Mouse (Mus musculus) adrenal gland, postnatal 36 days (tissue): ENCODE measurements around the gene Gm20388. TPM values are rescaled to one million over a fixed set of nuclear protein-coding genes. Genes with fewer than 3 reads are reported as not detected.
A peak's percentile ranks its signal among the peaks of the same experiment; 100 is the strongest.
"Not testable (repeated sequence)": the region's sequence is repeated elsewhere in the genome, so short reads cannot be mapped to it uniquely, and the experiment has no call there.

ENCODE experiments used
- DNase-seq, 2 experiments: peaks; one replicate each; pipeline ENCODE4 v3.0.0; 2021; ENCODE audit warnings: mixed read lengths in 1 of 2
- total RNA-seq, 2 experiments: library from RNA; stranded (reverse); gene quantifications; 2 replicates each; pipeline ENCODE4 v1.2.3; 2021

Gene Gm20388
- total RNA-seq, 2 experiments from 2014 or later = 2.4 to 7.4 TPM

DNA sequence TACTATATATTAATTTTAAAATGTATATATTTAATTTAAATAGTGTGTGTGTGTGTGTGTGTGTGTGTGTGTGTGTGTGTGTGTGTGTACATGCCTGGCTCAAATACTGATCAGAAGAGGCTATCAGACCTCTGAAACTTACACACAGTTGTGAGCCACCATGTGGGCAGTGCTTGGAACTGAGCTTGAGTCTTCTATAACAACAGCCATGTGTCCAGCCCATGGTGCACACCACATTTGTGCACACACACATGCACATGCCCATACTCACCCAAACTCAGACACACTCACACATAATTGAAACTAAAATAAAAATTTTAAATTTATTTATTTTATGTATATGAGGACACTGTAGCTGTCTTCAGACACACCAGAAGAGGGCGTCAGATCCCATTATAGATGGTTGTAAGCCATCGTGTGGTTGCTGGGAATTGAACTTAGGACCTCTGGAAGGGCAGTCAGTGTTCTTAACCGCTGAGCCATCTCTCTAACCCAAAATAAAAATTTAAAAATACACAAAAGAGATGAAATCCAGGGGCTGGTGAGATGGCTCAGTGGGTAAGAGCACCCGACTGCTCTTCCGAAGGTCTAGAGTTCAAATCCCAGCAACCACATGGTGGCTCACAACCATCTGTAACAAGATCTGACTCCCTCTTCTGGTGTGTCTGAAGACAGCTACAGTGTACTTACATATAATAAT lies 3504.5 kb downstream of the Gm20388 start:
- DNase-seq = not testable (repeated sequence)

DNA sequence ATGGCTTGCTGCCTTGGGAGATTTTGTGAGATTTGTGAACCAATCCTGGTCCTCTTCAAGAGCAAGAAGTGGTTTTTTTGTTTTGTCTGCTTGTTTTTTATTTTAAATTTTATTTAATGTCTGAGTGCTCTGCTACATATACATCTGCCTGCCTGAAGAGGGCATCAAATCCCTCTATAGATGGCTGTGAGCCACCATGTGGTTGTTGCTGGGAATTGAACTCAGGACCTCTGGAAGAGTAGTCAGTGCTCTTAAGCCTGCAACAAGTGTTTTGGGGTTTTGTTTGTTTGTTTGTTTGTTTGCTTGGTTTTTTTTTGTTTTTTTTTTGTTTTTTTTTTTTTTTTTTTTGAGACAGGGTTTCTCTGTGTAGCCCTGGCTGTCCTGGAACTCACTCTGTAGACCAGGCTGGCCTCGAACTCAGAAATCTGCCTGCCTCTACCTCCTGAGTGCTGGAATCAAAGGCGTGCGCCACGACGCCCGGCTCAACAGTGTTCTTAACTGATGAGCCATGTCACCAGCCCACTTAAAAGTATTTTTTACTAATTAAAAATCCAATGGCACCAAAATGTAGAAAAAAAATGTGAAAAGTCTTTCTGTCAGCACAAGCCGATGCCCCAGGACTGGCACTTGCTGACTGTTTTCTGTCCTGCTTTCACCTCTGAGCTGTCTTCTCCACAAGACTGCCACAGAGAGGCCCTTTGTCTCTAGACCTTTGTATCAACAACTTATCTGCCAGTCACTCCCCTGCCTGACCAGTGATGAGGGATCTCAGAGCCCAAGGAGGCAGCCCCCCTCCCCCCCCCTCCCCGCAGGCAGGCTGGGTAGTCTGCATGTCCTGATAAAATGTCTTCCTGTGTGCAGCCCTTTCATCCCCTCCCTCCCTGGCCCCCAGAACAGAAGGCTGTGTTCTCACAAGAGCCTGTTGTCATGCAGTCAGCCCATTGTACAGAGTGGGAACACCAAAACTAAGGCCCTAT lies 3505.6 kb downstream of the Gm20388 start:
- no peak for DNase-seq

DNA sequence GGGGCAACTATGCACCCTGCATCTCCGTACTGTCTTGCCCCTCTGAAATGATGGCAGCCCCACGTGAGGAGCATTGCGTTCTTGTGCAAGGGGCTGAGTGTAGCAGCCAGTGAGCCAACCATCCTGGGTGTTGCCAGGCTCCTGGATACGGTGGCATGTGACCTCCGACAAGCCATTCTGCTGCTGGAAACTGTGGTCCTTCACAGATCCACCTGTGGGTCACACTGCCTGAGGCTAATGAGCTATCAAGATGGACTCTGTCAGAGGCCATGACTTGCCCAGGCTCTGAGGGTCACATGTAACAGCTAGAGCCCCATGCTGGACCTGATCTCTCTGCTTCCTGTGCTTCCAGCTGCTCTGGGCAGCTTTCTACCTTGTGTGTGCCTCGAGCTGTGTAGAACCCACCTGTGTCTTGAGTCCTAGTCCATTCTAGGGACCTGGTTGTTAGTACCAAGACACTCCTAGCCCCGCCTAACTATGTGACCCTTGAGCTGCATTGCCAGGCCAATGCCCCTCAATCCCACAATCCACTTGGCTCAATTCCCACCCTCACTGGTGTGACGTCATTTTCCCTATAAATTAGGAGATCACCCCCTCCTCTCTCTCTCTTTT lies 3506.4 kb downstream of the Gm20388 start:
- no peak for DNase-seq

DNA sequence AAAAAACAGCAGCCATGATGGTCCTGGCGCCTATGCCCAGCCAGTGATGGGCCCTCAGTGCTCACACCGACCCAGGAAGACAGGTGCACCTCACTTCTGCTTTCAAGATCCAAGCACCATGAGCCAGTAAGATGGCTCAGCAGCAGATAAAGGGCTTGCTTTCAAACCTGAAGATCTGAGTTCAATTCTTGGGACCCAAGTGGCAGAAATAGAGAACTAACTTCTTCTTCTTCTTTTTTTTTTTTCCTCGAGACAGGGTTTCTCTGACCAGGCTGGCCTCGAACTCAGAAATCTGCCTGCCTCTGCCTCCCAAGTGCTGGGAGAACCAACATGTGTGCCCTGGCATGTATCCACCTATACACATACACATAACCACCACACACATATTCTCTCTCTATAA lies 3509.1 kb downstream of the Gm20388 start:
- DNase-seq = no peak

DNA sequence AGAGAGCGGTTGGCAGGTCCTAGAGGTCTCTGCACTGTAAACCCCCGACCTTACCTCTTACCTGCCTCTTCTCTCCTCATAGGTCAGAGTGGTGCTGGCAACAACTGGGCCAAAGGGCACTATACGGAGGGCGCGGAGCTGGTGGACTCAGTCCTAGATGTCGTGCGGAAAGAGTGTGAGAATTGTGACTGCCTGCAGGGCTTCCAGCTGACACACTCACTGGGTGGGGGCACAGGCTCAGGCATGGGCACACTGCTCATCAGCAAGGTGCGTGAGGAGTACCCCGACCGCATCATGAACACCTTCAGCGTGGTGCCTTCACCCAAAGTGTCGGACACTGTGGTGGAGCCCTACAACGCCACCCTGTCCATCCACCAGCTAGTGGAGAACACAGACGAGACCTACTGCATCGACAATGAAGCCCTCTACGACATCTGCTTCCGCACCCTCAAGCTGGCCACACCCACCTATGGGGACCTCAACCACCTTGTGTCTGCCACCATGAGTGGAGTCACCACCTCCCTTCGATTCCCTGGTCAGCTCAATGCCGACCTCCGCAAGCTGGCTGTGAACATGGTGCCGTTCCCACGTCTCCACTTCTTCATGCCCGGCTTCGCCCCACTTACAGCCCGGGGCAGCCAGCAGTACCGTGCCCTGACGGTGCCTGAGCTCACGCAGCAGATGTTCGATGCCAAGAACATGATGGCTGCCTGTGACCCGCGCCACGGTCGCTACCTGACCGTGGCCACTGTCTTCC lies 3510.1 kb downstream of the Gm20388 start:
- DNase-seq = no peak

DNA sequence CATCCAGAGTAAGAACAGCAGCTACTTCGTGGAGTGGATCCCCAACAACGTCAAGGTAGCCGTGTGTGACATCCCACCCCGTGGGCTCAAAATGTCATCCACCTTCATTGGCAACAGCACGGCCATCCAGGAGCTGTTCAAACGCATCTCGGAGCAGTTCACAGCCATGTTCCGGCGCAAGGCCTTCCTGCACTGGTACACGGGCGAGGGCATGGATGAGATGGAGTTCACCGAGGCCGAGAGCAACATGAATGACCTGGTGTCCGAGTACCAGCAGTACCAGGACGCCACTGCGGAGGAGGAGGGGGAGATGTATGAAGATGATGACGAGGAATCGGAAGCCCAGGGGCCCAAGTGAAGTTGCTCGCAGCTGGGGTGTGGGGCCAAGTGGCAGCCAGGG lies 3510.7 kb downstream of the Gm20388 start:
- DNase-seq = no peak

DNA sequence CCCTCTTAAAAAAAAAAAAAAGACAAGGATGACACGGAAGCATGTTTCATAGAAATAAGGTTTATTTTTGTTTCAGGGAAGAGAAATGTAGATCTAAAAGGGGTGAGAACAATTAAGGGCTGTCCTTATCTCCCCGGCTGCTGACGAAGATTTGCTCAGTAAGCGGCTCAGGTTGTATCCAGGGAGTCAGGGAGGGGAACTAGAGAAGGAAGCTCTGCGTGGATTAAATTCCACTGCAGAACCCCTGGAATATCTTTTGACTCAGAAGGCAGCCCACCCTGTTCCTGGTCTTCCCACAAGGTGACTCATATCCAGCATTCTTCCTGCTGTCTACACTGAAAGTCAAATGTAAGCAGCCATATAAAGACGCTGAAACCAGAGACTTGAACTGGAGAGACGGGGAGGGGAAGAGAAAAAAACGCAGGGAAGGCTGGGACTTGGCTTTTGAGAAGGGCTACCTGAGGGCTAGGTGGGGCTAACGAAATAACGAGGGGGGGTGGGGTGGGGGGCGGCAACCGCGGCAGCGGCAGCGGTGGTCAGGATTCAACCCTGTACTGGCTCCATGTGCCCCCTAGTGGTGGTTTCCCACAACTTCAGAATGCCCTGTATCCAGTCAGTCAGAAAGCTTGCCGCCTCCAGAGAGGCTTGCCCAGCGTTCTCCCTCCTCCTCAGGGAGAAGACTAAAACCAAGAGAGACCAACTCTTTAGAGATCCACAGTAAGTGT lies 3511.6 kb downstream of the Gm20388 start:
- DNase-seq = peak; percentile 75 to 84

DNA sequence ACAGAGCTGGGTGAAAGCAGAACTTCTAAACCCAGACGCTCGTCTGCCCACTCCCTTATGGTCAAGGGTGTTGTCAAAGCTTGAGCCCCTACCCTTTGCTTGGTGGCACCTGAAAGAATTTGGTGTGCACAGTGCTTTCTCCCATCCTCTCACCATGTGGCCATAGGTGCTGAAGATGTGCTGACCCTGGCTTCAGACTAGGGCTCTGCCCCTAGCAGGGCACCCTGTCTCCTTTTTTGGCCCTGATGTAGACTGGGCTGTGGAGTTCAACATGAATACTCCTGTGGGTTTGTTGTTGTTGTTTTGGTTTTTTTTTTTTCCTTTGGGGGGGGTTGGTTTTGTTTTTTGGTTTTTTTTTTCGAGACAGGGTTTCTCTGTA lies 3512.1 kb downstream of the Gm20388 start:
- DNase-seq = no peak

DNA sequence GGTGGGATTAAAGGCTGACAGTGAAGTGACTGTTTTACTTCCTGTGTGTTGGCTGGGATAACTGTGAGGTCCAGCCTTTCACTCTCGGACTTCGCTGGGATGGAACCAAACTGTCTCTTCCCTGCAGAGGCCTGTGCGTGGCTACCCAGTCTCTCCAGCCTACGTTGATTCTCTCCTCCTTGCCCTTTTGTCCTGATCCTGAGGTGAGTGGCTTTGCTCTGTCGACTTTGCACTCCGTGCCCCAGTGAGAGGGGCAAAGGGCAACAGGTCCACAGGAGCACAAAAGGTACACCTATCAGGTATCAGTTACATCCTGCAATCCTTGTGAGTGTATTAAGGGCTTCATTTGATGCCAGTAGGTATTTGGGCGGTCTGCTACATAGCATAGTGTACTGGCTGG lies 3512.8 kb downstream of the Gm20388 start, which contains the start of gene Def8:
Def8 (plus strand) TSS at position 87 of the 400 bp plus-strand sequence.
- DNase-seq = no peak

DNA sequence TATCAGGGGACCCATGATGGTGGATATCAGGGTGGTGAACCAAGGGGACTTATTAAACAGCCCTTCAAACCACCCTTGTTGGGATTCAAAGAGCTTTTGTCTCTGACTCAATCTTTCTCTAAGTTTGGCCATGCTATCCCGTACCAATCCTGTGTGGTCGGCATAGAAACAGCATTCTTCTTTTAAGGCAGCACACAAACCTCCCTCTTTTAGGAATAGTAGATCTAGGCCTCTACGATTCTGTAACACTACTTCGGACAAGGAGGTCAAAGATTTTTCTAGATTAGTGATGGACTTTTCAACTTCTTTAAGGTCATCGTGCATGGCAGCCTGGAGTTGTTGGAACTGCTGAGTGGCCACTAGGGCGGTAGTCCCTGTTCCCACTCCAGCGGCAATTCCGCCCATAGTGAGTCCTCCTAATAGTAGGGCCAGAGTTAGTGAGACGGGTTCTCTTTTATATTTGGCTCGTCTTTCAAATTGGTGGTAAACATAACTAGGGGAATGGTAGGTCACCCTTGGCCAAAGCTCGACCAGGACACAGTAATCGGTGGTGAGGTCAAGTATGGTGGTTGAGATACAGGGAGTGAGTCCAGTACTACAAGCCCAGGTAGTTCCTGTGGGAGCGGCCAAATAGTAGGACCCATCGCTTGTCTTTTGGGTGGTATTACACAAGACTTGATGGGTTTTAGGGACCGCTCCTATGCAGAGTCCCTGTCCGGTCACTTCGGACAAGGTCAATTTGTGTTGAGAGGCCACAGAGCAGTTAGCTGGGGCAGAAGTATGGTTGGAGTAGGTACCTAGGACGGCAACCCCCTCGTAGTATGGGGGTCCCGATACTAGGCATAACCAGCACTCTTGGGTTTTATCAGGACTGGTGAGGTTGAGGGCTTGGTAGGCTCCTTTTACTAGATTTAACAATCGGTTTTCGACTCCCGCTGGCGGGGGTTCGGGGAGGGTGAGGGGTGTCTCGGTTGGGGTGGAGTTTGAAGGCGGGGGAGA lies 3516.2 kb downstream of the Gm20388 start:
- no peak for DNase-seq

DNA sequence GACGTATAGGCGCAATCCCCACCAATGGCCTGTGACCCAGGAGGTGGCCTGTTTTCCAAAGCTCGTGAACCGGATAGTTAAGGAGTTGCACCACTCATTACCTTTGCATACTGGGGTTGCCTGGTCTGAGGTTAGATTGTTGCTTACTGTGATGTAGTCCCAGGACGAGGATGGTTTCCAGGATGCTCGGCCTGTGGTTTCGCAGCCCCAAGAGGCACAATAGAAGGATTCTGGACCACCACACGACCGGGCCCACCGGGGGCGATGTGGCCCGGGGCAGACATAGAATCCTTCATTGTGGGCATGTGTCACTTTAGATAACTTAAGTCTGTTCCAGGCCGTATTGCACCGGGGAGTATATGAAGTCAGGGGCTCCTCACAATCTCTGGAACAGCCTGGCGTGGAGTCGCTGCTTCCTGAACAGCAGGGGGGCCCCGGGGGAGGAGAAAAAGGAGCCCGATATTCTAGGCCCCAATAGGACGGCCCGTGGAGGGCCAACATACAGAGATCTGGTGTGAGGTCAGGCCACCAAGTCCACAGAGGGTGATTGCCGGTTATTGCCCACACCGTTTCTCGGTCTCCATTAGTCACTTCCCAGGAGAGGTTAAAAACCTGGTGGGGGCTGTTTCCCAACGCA lies 3517.1 kb downstream of the Gm20388 start:
- DNase-seq = no peak

DNA sequence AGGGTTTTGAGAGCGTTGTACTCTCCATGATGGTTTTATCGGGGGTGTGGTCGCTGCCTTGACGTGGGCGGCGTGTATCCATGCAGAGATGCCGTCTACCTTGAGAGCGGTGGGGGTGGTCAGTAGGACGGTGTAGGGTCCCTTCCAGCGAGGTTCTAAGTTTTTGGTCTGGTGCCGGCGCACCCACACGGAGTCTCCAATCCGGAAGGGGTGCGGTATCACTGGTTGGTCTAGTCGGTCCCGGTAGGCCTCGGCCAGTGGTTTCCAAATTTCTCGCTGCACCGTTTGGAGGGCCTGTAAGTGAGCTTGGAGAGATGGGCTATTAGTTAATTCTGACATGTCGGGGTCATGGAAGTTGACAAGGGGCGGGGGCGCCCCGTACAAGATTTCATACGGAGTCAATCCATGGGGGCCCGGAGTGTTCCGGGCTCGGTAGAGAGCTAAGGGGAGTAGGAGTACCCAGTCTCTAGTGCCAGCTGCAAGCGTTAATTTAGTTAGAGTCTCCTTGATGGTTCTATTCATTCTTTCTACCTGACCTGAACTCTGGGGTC lies 3517.8 kb downstream of the Gm20388 start:
- DNase-seq = no peak

DNA sequence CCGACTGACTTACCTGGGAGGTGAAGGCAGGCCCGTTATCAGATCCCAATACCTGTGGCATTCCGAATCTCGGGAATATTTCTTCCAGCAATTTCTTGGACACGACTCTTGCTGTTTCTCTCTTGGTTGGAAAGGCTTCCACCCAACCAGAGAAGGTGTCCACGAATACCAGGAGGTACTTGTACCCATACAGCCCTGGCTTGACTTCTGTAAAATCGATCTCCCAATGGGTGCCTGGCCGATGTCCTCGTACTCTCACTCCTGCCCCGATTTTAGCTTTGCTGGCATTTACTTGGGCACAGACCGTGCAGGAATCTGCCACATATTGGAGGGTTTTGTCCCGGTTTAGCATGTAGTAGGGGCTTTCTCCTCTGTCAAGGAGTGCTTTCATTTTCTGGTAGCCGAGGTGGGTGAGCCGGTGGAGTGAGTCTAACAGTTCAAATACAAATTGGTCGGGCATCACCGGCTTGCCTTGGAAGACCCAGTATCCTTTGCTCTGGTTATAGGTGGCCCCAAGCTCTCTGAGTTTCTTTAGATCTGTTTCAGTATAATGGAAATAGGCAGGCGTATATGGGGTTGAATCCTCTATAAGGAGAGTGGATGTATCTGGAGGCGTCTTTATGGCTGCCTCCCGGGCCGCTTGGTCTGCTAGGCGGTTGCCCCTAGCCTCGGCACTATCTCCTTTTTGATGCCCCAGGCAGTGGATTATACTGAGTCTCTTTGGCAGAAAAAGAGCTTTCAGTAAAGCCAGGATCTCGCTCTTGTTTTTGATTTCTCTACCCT lies 3518.5 kb downstream of the Gm20388 start:
- no peak for DNase-seq

DNA sequence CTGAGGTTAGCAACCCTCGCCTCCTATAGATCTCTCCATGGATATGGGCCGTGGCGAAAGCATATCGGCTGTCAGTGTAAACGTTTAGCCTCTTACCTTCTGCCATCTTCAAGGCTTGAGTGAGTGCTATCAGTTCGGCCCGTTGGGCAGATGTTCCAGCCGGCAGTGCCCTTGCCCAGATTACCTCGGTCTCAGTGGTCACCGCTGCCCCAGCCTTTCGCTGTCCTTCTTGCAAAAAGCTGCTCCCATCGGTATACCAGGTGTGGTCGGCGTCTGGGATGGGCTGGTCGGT lies 3519.0 kb downstream of the Gm20388 start:
- DNase-seq = not testable (repeated sequence)

DNA sequence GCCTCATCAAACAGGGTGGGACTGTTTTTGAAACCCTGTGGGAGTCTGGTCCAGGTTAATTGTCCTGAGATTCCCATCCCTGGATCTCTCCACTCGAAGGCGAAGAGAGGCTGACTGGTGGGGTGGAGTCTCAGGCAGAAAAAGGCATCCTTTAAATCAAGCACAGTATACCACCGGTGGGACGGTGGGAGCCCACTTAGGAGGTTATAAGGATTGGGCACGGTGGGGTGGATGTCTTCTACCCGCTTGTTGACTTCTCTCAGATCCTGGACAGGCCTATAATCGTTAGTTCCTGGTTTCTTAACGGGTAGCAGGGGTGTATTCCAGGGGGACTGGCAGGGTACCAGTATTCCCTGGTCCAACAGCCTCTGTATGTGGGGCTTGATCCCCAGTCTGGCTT lies 3520.3 kb downstream of the Gm20388 start:
- not testable (repeated sequence) for DNase-seq

DNA sequence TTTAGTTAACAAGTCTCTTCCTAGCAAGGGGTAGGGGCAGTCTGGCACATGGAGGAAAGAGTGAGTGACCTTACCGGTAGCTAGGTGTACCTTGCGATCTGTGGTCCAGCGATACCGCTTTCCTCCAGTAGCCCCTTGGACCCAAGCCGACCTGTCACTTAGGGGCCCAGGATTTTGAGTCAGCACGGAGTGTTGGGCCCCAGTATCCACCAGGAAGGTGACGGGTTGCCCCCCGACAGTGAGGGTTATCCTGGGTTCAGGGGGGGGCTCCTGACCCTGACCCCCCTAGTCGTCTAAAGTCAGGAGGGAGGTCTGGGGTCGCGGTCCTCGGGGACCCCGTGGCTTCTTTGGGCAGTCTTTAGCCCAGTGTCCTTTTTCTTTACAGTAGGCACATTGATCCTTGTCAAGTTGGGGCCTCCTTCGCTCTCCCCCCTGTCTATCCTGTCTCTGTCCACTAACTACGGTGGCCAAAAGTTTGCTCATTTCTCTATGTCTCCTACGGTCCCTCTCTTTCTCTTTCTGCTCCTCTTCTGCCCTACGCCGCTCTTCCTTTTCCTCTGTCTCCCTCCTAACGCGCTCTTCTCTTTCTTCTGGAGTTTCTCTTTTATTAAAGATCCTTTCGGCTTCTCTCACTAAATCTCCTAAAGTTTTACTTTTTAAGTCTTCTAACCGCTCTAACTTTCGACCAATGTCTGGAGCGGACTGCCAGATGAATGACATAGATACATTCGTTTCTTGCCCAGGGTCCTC lies 3521.2 kb downstream of the Gm20388 start:
- no peak for DNase-seq

DNA sequence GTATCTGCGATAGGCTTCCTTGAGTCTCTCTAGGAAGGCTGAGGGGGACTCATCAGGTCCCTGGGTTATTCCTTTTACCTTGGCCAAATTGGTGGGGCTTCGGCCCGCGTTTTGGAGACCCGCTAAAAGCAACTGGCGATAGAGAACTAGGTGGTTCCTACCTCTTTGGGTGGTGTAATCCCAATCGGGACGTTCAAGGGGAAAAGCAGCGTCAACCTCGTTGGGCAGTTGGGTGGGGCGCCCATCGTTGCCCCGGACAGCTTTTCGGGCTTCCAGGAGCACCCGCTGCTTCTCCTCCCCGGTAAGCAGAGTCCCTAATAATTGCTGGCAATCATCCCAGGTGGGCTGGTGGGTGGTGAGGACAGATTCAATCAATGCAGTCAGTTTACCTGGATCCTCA lies 3521.7 kb downstream of the Gm20388 start:
- no peak for DNase-seq
